Mouse (Mus musculus): ENCODE measurements around the gene Ywhah. TPM values are rescaled to one million over a fixed set of nuclear protein-coding genes. Genes with fewer than 3 reads are reported as not detected.

Gene Ywhah
- 59.4 and 99.0 TPM in 2 replicates for total RNA-seq (2012; rRNA removed)

DNA sequence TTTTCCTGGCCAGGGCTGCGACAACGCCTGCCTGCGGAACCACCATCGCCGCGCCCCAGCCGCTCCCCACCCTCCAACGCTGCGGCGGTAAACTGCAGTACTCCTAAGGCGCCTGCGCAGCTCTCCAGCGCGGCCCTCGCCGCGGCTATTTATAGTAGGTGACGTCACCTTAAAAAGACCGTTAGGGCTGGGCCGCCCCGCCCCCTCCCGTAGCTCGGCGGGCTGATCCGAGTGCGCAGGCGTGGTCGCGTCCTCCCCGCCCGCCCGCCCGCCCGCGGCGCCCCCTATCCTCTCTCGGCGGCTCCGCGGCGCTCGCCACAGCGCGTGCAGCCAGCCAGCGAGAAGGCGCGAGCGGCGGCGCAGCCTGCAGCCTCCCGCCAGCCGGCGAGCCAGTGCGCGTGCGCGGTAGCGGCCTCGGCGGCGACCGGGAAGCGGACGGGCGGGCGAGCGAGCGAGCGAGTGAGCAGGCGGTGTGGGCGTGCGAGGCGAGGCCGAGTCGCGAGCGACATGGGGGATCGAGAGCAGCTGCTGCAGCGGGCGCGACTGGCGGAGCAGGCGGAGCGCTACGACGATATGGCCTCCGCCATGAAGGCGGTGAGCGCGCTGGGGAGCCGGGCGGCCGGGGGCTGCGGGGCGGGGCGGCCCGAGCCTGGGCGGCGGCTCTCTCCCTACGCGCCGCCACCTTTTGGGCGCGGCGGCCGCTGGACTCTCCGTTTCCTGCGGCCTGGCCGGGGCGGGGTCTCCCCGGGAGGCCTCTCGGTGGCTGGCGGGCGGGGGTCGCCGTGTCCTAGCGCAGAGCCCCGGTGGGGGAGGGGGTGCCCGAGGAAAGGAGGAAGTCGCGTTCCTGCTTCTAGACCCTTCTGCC lies at the start of gene Ywhah:
Gene Ywhah (plus strand): TSS at position 256 of the 865 bp plus-strand sequence.
- Histone ChIP-seq H3K4me3 (ENCODE audit: insufficient read depth in 1 of 2, low read depth in 1 of 2, low read length in 2 of 2, poor library complexity in 1 of 2, severe bottlenecking in 1 of 2) (peak within 1 kb of the TSS; percentile 90 to 93), H3K9me3 (ENCODE audit: control insufficient read depth, insufficient read depth, low read depth, low read length) (no peaks in the 10 kb centered on the region), H3K36me3 (ENCODE audit: control insufficient read depth, insufficient read depth, low read length, poor library complexity, severe bottlenecking) (peaks cover 5% of the 10 kb centered on the region; the same call in 1 of the 2 replicates), H3K27ac (ENCODE audit: insufficient read depth, low read depth, low read length, poor library complexity, severe bottlenecking) (peak within 1 kb of the TSS; percentile 98), H3K9ac (ENCODE audit: insufficient read depth, low read depth, low read length, poor library complexity, severe bottlenecking) (peak within 1 kb of the TSS; percentile 96), H3K4me1 (ENCODE audit: control insufficient read depth in 2 of 2, insufficient read depth in 2 of 2, low read length in 2 of 2, poor library complexity in 1 of 2) (peaks cover 4 to 6% of the 10 kb centered on the region in 2 experiments; a peak in 3 of 4 replicates)
- TF ChIP-seq ZNF384 (IDR thresholded peaks at IDR 0.05; ENCODE audit: low read depth, low read length) (no peak), HCFC1 (IDR thresholded peaks at IDR 0.05; ENCODE audit: borderline replicate concordance, insufficient read depth, low read length) (peak; percentile 43; the same call in 1 of the 2 replicates)
- in situ Hi-C loops (cut with MboI; ENCODE audit: low sequenced_read_pairs in 2 of 2, unreplicated experiment in 2 of 2) = no loop called here
- DNase-seq (ENCODE audit: low read depth, low spot score) = peak; percentile 96

DNA sequence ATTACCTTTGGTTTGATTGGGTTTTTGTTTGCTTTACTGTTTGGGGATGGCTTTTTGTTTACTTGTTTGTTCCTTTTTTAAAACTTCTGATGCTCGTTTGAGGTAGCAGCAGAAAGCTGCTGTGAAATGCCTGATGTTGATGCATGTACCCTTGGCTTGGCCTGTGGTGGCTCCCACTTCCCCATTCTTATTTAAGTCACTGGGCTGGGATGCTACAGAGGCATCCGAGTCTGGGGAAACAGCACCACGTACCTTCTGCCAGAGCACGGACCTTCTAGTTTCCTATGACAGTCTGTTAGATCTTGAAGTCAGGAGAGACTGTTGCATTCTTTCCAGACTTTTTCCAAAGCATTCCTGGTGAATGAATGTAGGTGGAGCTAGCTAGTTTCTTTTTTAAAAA lies 42.1 kb upstream of the Ywhah start:
- Histone ChIP-seq H3K27ac (ENCODE audit: insufficient read depth, low read depth, low read length, poor library complexity, severe bottlenecking) (no peak overlapping the region), H3K4me1 (ENCODE audit: control insufficient read depth in 2 of 2, insufficient read depth in 2 of 2, low read length in 2 of 2, poor library complexity in 1 of 2) (no peaks in the 10 kb centered on the region), H3K9me3 (ENCODE audit: control insufficient read depth, insufficient read depth, low read depth, low read length) (no peaks in the 10 kb centered on the region), H3K9ac (ENCODE audit: insufficient read depth, low read depth, low read length, poor library complexity, severe bottlenecking) (no peak overlapping the region), H3K36me3 (ENCODE audit: control insufficient read depth, insufficient read depth, low read length, poor library complexity, severe bottlenecking) (peaks cover 10% of the 10 kb centered on the region; the same call in 1 of the 2 replicates), H3K4me3 (ENCODE audit: insufficient read depth in 1 of 2, low read depth in 1 of 2, low read length in 2 of 2, poor library complexity in 1 of 2, severe bottlenecking in 1 of 2) (no peak overlapping the region)
- TF ChIP-seq CHD2 (IDR thresholded peaks at IDR 0.05; ENCODE audit: low read depth, low read length) (no peak), ZNF384 (IDR thresholded peaks at IDR 0.05; ENCODE audit: low read depth, low read length) (no peak)
- DNase-seq (ENCODE audit: low read depth, low spot score) = no peak
- in situ Hi-C loops (cut with MboI; ENCODE audit: low sequenced_read_pairs in 2 of 2, unreplicated experiment in 2 of 2) = no loop called here

DNA sequence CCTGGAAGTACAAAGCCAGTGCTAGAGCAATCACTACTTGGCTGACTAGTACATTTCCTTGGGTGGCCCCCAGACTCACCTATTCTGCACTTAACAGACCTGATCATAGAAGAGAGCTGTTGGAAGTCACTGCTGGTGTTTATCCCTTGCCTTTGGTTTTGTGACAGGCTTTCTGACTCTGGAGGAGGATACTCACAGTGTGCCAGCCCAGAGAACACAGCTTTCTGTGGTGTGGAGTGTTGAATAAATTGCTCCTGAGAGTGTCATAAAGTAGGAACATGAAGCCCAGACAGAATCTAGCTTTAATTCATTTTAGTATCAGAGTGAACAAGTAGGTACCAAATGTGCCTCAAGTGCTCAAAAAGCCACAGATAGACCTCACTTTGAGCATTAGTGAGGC lies 41.4 kb upstream of the Ywhah start:
- in situ Hi-C loops (cut with MboI; ENCODE audit: low sequenced_read_pairs in 2 of 2, unreplicated experiment in 2 of 2) = no loop called here

DNA sequence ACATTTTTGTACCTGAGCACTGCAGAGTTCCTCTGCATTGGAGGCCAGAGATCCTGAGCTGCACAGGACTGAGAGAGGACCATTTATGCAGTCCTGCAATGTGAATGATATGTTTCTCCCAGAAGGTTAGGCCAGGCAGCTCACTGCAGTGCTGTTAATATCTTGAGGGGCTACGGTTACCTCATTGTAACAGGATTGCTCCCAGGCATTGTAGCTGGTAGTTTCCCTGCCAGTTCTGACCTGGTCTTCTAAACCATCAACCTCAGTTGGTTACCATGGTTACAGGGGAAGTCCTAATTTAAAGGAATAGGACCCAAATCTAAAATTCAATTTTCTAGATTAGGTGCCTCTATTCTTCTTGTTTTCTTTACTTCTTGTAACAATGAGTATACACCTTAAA lies 33.2 kb upstream of the Ywhah start:
- Histone ChIP-seq H3K27ac (ENCODE audit: insufficient read depth, low read depth, low read length, poor library complexity, severe bottlenecking) (no peak overlapping the region), H3K4me1 (ENCODE audit: control insufficient read depth in 2 of 2, insufficient read depth in 2 of 2, low read length in 2 of 2, poor library complexity in 1 of 2) (peaks cover 0 to 2% of the 10 kb centered on the region in 2 experiments; a peak in 1 of 4 replicates), H3K9ac (ENCODE audit: insufficient read depth, low read depth, low read length, poor library complexity, severe bottlenecking) (no peak overlapping the region), H3K36me3 (ENCODE audit: control insufficient read depth, insufficient read depth, low read length, poor library complexity, severe bottlenecking) (peaks cover 10% of the 10 kb centered on the region; the same call in 1 of the 2 replicates), H3K9me3 (ENCODE audit: control insufficient read depth, insufficient read depth, low read depth, low read length) (no peaks in the 10 kb centered on the region), H3K4me3 (ENCODE audit: insufficient read depth in 1 of 2, low read depth in 1 of 2, low read length in 2 of 2, poor library complexity in 1 of 2, severe bottlenecking in 1 of 2) (no peak overlapping the region)
- DNase-seq (ENCODE audit: low read depth, low spot score) = no peak
- TF ChIP-seq CHD2 (IDR thresholded peaks at IDR 0.05; ENCODE audit: low read depth, low read length) (no peak), ZNF384 (IDR thresholded peaks at IDR 0.05; ENCODE audit: low read depth, low read length) (no peak), MAFK (IDR thresholded peaks at IDR 0.05; ENCODE audit: insufficient read depth, low read depth, low read length) (no peak), HCFC1 (IDR thresholded peaks at IDR 0.05; ENCODE audit: borderline replicate concordance, insufficient read depth, low read length) (no peak), ZC3H11A (IDR thresholded peaks at IDR 0.05; ENCODE audit: borderline replicate concordance, low read depth, low read length) (no peak)
- in situ Hi-C loops (cut with MboI; ENCODE audit: low sequenced_read_pairs in 2 of 2, unreplicated experiment in 2 of 2) = no loop called here

More for the DNA sequence above, 41.4 kb upstream of the Ywhah start:
- no peaks in the 10 kb centered on the region for H3K9me3 ChIP-seq (ENCODE audit: control insufficient read depth, insufficient read depth, low read depth, low read length)
- TF ChIP-seq ZC3H11A (IDR thresholded peaks at IDR 0.05; ENCODE audit: borderline replicate concordance, low read depth, low read length) (no peak), ZNF384 (IDR thresholded peaks at IDR 0.05; ENCODE audit: low read depth, low read length) (no peak), MAFK (IDR thresholded peaks at IDR 0.05; ENCODE audit: insufficient read depth, low read depth, low read length) (no peak), HCFC1 (IDR thresholded peaks at IDR 0.05; ENCODE audit: borderline replicate concordance, insufficient read depth, low read length) (no peak), CHD2 (IDR thresholded peaks at IDR 0.05; ENCODE audit: low read depth, low read length) (no peak)
- no peak overlapping the region for H3K4me3 ChIP-seq (ENCODE audit: insufficient read depth in 1 of 2, low read depth in 1 of 2, low read length in 2 of 2, poor library complexity in 1 of 2, severe bottlenecking in 1 of 2)
- peaks cover 12% of the 10 kb centered on the region; the same call in 1 of the 2 replicates for H3K36me3 ChIP-seq (ENCODE audit: control insufficient read depth, insufficient read depth, low read length, poor library complexity, severe bottlenecking)
- no peaks in the 10 kb centered on the region for H3K4me1 ChIP-seq (ENCODE audit: control insufficient read depth in 2 of 2, insufficient read depth in 2 of 2, low read length in 2 of 2, poor library complexity in 1 of 2)
- no peak for DNase-seq (ENCODE audit: low read depth, low spot score)
- no peak overlapping the region for H3K27ac ChIP-seq (ENCODE audit: insufficient read depth, low read depth, low read length, poor library complexity, severe bottlenecking)
- H3K9ac ChIP-seq (ENCODE audit: insufficient read depth, low read depth, low read length, poor library complexity, severe bottlenecking) = no peak overlapping the region

Measured in ES-E14 (cell line).